Mouse (Mus musculus) G1E (cell line): Measurements from ENCODE around the gene Bcl2l11.

Experiments used
- CTCF ChIP-seq: IDR thresholded peaks from 2 replicates; pipeline ENCODE4 v1.5.1; 2012; ENCODE audit warnings: low read depth, low read length, inconsistent platforms, mixed read lengths
- GATA1 ChIP-seq: IDR thresholded peaks from 2 replicates; pipeline ENCODE4 v1.6.1; 2012; ENCODE audit warnings: borderline replicate concordance, low read length, inconsistent platforms, mixed read lengths
- GATA2 ChIP-seq: IDR thresholded peaks from 2 replicates; pipeline ENCODE4 v1.6.1; 2012; ENCODE audit warnings: low read depth, low read length, inconsistent platforms, borderline replicate concordance
- POLR2AphosphoS5 ChIP-seq: IDR thresholded peaks from 2 replicates; pipeline ENCODE4 v1.6.1; 2012; ENCODE audit warnings: low read depth, low read length, inconsistent platforms; ENCODE audit not compliant: insufficient replicate concordance
- TAL1 ChIP-seq: conservative IDR thresholded peaks from 2 replicates; pipeline ENCODE4 v1.6.1; 2012; ENCODE audit warnings: low read depth, low read length, inconsistent platforms, mixed read lengths

- TF ChIP-seq GATA1: no peak
- no peak for TF ChIP-seq CTCF
- no peak for TF ChIP-seq GATA2
- TF ChIP-seq POLR2AphosphoS5: no peak
- no peak for TF ChIP-seq TAL1
Measured at GRCm38 (mm10) chr2:128094196-128094595, 31.6 kb upstream of the Bcl2l11 start.
